Mouse (Mus musculus): ENCODE data around the gene Bub1. TPM values are rescaled to one million over a fixed set of nuclear protein-coding genes. Genes with fewer than 3 reads are reported as not detected.

Bub1 gene
- polyA plus RNA-seq, 1 experiment = 24.0 TPM

DNA sequence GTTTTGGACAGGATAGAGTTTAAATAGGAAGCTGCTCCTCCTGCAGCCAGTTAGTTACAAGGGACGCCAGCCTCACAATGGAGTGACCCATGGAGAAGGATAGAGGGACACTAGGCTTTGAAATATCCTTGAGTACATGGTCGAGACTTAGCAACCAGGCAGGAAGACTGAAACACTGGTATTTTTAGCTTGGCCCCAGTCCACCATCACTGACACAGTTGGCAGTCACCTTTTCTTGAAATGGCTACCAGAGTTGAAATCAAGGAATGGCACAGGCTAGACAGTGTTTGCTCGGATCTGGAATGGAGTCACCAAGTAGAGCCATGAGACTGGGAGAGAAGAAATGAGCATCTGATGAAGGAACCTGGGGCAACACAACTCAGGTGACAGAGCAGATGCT, 10.8 kb upstream of the Bub1 start:
- H3K4me1 ChIP-seq (ENCODE audit: control insufficient read depth, insufficient read depth, low read length) = no peaks in the 10 kb centered on the region; the same call in 1 of the 2 replicates
- WGBS = 61% methylated on average over 3 of the region's 3 CpGs
- H3K27ac ChIP-seq (ENCODE audit: control insufficient read depth, insufficient read depth, low read depth, low read length, poor library complexity) = no peak overlapping the region
- no peak overlapping the region for H3K4me3 ChIP-seq (replicated peaks; ENCODE audit: control insufficient read depth, low read depth, low read length)
- TF ChIP-seq CTCF (IDR thresholded peaks at IDR 0.05; ENCODE audit: control insufficient read depth, insufficient read depth, low read length) = no peak
- TF ChIP-seq POLR2A (IDR thresholded peaks at IDR 0.05; ENCODE audit: borderline replicate concordance, control insufficient read depth, low read depth, low read length) = no peak

DNA sequence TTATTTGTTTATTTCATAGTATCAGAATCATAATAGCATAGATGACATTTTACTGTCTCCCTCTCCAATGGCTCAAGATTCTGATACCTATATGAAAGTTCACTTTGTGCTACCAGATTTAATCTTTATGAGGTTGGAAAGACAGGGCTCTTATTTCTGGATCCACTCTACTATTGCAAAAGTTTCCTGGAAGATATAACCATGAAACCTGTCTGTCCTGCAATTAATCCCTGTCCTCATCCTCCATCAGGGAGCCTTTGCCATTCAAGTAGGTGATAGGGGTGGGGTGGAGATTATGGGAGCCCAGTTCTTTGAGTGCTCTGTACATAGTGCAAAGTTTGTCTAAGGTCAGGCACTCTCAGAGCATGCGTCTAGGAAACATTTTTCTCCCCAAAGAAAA, 9.7 kb upstream of the Bub1 start:
- no peak for TF ChIP-seq CTCF (IDR thresholded peaks at IDR 0.05; ENCODE audit: control insufficient read depth, insufficient read depth, low read length)
- no peak for TF ChIP-seq POLR2A (IDR thresholded peaks at IDR 0.05; ENCODE audit: borderline replicate concordance, control insufficient read depth, low read depth, low read length)
- Histone ChIP-seq H3K4me1 (ENCODE audit: control insufficient read depth, insufficient read depth, low read length) (no peaks in the 10 kb centered on the region; the same call in 1 of the 2 replicates), H3K4me3 (replicated peaks; ENCODE audit: control insufficient read depth, low read depth, low read length) (no peak overlapping the region), H3K27ac (ENCODE audit: control insufficient read depth, insufficient read depth, low read depth, low read length, poor library complexity) (no peak overlapping the region)
- WGBS = 73% methylated on average over 1 of the region's 1 CpGs

DNA sequence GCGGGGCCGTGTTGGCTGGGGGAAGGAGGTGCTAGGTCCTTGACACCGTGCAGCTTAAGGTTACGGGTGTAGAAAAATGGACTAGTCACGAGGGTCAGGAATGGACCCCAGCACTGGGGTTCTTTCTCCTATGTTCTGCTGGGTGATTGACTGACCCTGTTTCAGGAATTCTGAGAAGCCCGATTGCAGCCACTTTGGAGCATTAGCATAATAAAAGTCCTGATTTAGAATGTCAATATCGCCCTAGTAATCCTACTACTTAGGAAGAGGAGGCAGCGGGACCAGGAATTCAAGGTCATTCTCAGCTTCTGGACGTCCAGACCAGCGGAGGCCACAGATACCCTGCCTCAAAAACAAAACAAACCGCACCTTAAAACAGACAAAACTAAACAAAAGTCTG, 7.8 kb upstream of the Bub1 start:
- WGBS = 30% methylated on average over 11 of the region's 11 CpGs
- Histone ChIP-seq H3K4me3 (replicated peaks; ENCODE audit: control insufficient read depth, low read depth, low read length) (no peak overlapping the region), H3K27ac (ENCODE audit: control insufficient read depth, insufficient read depth, low read depth, low read length, poor library complexity) (no peak overlapping the region), H3K4me1 (ENCODE audit: control insufficient read depth, insufficient read depth, low read length) (no peaks in the 10 kb centered on the region)
- no peak for TF ChIP-seq POLR2A (IDR thresholded peaks at IDR 0.05; ENCODE audit: borderline replicate concordance, control insufficient read depth, low read depth, low read length)
- TF ChIP-seq CTCF (IDR thresholded peaks at IDR 0.05; ENCODE audit: control insufficient read depth, insufficient read depth, low read length) = no peak

DNA sequence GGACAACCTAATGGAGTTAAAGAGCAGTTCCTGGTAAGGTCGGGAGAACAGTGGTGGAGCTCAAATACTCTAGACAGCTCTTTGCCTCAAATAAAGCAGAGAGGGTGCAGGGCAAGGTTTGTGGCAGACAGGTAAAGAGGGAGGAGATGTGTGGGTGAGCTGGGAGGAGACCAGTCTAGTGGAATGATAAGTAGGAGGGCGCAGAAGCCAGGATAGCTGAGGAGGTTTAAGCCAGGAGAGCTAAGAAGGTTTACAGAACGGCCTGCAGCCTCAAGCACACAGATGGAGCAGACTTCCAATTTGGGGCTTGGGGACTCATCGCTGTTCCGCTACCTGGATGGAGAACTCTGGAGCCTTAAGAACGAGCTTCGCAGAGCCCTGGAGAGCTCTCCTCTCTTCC, 6.9 kb upstream of the Bub1 start, which contains the start of gene Acoxl:
Acoxl (plus strand) TSS at position 301 of the 400 bp plus-strand sequence.
- Histone ChIP-seq H3K4me1 (ENCODE audit: control insufficient read depth, insufficient read depth, low read length) (no peaks in the 10 kb centered on the region), H3K27ac (ENCODE audit: control insufficient read depth, insufficient read depth, low read depth, low read length, poor library complexity) (no peak within 1 kb of the TSS), H3K4me3 (replicated peaks; ENCODE audit: control insufficient read depth, low read depth, low read length) (no peak within 1 kb of the TSS)
- WGBS = 68% methylated on average over 7 of the region's 7 CpGs
- TF ChIP-seq CTCF (IDR thresholded peaks at IDR 0.05; ENCODE audit: control insufficient read depth, insufficient read depth, low read length) (no peak), POLR2A (IDR thresholded peaks at IDR 0.05; ENCODE audit: borderline replicate concordance, control insufficient read depth, low read depth, low read length) (no peak)

DNA sequence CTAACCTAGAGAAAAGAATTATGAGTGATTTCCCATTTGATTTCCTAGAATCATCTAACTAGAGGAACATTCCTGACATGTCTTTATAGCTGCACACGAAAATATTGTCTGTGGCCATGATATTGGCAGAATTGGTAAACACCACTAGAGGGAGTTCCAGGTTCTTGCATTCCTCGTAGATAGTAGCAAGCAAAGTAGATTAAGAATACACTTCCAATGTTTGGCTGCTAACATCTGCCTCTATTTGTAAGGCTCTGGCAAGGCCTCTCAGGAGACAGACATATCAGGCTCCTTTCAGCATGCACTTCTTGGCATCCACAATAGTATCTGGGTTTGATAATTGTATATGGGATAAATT, 1.1 kb upstream of the Bub1 start:
- TF ChIP-seq POLR2A (IDR thresholded peaks at IDR 0.05; ENCODE audit: borderline replicate concordance, control insufficient read depth, low read depth, low read length) (no peak), CTCF (IDR thresholded peaks at IDR 0.05; ENCODE audit: control insufficient read depth, insufficient read depth, low read length) (no peak)
- WGBS = 4% methylated on average over 2 of the region's 2 CpGs
- no peak overlapping the region for H3K4me3 ChIP-seq (replicated peaks; ENCODE audit: control insufficient read depth, low read depth, low read length)
- H3K27ac ChIP-seq (ENCODE audit: control insufficient read depth, insufficient read depth, low read depth, low read length, poor library complexity) = no peak overlapping the region
- no peaks in the 10 kb centered on the region; the same call in 1 of the 2 replicates for H3K4me1 ChIP-seq (ENCODE audit: control insufficient read depth, insufficient read depth, low read length)

DNA sequence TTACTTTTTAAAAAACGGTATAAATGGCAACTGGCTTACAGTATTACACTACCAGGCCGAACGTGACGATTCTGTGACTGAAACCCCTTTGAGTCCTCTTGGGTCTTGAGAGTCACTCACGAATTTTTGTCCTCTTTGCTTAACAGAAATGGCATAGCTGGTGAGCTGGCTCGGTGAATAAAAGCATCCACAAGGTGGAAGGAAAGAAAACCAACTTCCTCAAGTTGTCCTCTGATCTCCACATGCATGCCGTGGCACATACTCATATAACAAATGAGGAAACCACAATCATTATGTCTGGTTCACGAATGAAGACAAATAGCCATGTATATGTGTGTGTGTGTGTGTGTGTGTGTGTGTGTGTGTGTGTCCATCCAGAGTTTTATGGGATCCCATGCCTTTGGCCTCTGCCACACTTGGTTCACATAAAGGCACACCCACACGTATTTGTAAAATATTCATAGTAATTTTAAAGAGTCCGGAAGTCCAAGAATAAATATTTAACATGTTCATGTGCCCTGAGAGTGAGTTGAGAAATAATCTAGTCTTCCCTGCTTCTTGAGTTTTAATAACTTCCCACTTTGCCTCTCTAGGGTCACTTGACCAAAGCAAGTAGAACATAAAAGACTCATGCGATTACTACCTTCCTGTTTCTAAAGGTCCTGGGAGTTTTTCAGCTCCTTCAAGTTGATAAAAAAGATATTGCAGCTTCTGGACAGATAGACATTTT, 603 bp upstream of the Bub1 start:
- Histone ChIP-seq H3K4me3 (replicated peaks; ENCODE audit: control insufficient read depth, low read depth, low read length) (peak overlapping the region; percentile 54), H3K4me1 (ENCODE audit: control insufficient read depth, insufficient read depth, low read length) (no peaks in the 10 kb centered on the region; the same call in 1 of the 2 replicates), H3K27ac (ENCODE audit: control insufficient read depth, insufficient read depth, low read depth, low read length, poor library complexity) (no peak overlapping the region)
- WGBS = 6% methylated on average over 11 of the region's 11 CpGs
- TF ChIP-seq CTCF (IDR thresholded peaks at IDR 0.05; ENCODE audit: control insufficient read depth, insufficient read depth, low read length) (no peak), POLR2A (IDR thresholded peaks at IDR 0.05; ENCODE audit: borderline replicate concordance, control insufficient read depth, low read depth, low read length) (no peak)

DNA sequence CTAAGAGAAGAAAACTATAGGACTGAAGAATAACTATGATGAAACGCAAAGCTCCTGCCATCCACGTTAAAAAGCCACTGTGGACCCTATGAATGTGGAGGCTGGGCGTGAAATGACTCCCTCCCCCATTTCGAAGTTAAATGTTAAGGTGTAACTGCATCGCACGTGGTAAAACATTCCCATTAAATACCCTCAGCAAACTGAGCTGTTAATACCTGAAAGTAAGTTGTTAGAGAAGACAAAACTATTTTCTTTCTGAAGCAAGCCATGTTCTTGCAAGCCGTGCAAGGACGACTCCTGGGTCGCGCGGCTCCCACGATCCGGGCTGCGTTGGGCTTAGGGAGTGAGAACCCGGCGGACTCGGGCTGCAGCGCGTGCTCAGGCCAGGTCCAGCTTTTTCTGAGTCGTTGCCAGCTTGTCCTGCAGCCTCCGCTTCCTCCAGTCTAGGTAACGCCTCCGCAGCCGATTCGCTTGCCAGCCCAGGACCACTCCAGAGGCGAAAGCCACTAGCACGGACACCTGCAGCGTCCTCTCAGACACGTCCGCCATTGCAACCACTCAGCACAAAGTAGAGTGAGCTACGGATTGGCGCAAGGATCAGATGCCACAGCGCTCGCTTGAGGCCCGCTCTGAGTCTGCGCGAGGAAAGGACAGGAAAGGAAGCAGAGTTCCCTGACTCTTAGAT, 39.6 kb downstream of the Bub1 start, which contains the start of gene Mtln:
Mtln (minus strand) TSS at position 570 of the 685 bp plus-strand sequence.
- Histone ChIP-seq H3K4me1 (ENCODE audit: control insufficient read depth, insufficient read depth, low read length) (no peaks in the 10 kb centered on the region; the same call in 1 of the 2 replicates), H3K4me3 (replicated peaks; ENCODE audit: control insufficient read depth, low read depth, low read length) (peak within 1 kb of the TSS; percentile 82), H3K27ac (ENCODE audit: control insufficient read depth, insufficient read depth, low read depth, low read length, poor library complexity) (no peak within 1 kb of the TSS)
- TF ChIP-seq CTCF (IDR thresholded peaks at IDR 0.05; ENCODE audit: control insufficient read depth, insufficient read depth, low read length) = no peak
- TF ChIP-seq POLR2A (IDR thresholded peaks at IDR 0.05; ENCODE audit: borderline replicate concordance, control insufficient read depth, low read depth, low read length) = peak; percentile 77
- WGBS = under 1% methylated on average over 37 of the region's 37 CpGs

DNA sequence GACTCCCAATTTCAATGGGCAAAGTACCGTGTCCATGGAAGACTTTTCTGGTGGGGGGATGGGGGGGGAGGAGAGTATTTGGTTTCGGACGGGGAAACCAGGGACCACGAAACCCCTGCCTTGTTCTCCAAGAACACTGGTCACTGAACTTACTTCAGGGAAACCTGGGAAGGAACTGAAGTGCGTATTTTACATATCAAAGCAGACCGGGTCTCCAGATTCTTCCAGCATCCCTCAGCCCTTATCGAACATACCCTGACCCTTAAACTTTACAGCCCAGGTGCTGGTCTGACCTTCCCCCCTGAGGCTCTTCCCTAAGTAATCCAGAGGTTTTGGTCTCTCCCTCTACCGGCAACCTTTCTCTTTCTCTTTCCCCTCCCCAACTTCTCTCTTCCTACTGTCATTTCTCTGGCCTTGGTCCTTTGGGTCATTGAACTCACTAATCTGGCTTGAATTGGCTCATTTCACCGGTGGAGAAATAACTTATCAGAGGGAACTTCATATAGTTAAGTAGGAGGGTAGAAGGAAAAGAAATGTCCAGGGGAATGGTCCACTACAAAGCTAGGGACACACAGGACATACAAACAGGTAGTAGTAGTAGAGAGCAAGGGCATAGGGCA, 41.9 kb downstream of the Bub1 start:
- WGBS = 37% methylated on average over 9 of the region's 9 CpGs
- no peak for TF ChIP-seq POLR2A (IDR thresholded peaks at IDR 0.05; ENCODE audit: borderline replicate concordance, control insufficient read depth, low read depth, low read length)
- no peak for TF ChIP-seq CTCF (IDR thresholded peaks at IDR 0.05; ENCODE audit: control insufficient read depth, insufficient read depth, low read length)
- H3K4me3 ChIP-seq (replicated peaks; ENCODE audit: control insufficient read depth, low read depth, low read length) = no peak overlapping the region
- no peaks in the 10 kb centered on the region; the same call in 1 of the 2 replicates for H3K4me1 ChIP-seq (ENCODE audit: control insufficient read depth, insufficient read depth, low read length)
- H3K27ac ChIP-seq (ENCODE audit: control insufficient read depth, insufficient read depth, low read depth, low read length, poor library complexity) = no peak overlapping the region
